Mouse (Mus musculus): ENCODE data around the gene Psma6.

Psma6 gene

GRCm38 (mm10) chr12:55438058-55438457, 54.0 kb downstream of the Psma6 start:
- DNase-seq (ENCODE audit: extremely low spot score, low read depth, low spot score): no peak

GRCm38 (mm10) chr12:55438611-55439137, 54.7 kb downstream of the Psma6 start:
- no peak for DNase-seq (ENCODE audit: extremely low spot score, low read depth, low spot score)

- no peak for DNase-seq (ENCODE audit: extremely low spot score, low read depth, low spot score)
Observed at GRCm38 (mm10) chr12:55440416-55440815, 56.4 kb downstream of the Psma6 start.

GRCm38 (mm10) chr12:55442245-55442644, 58.2 kb downstream of the Psma6 start:
- DNase-seq (ENCODE audit: extremely low spot score, low read depth, low spot score): no peak

- DNase-seq (ENCODE audit: extremely low spot score, low read depth, low spot score): no peak
Observed at GRCm38 (mm10) chr12:55442861-55443850, 59.1 kb downstream of the Psma6 start.

GRCm38 (mm10) chr12:55444031-55444451, 60.0 kb downstream of the Psma6 start:
- no peak for DNase-seq (ENCODE audit: extremely low spot score, low read depth, low spot score)

GRCm38 (mm10) chr12:55445583-55445982, 61.6 kb downstream of the Psma6 start:
- DNase-seq (ENCODE audit: extremely low spot score, low read depth, low spot score): no peak

- DNase-seq (ENCODE audit: extremely low spot score, low read depth, low spot score): no peak
Observed at GRCm38 (mm10) chr12:55446366-55446745, 62.3 kb downstream of the Psma6 start.

- DNase-seq (ENCODE audit: extremely low spot score, low read depth, low spot score): no peak
Observed at GRCm38 (mm10) chr12:55446746-55447395, 62.8 kb downstream of the Psma6 start.

- no peak for DNase-seq (ENCODE audit: extremely low spot score, low read depth, low spot score)
Observed at GRCm38 (mm10) chr12:55447396-55447760, 63.4 kb downstream of the Psma6 start.

GRCm38 (mm10) chr12:55448457-55448856, 64.4 kb downstream of the Psma6 start:
- no peak for DNase-seq (ENCODE audit: extremely low spot score, low read depth, low spot score)

- DNase-seq (ENCODE audit: extremely low spot score, low read depth, low spot score): no peak
Observed at GRCm38 (mm10) chr12:55449048-55449447, 65.0 kb downstream of the Psma6 start.

GRCm38 (mm10) chr12:55450421-55450820, 66.4 kb downstream of the Psma6 start:
- no peak for DNase-seq (ENCODE audit: extremely low spot score, low read depth, low spot score)

GRCm38 (mm10) chr12:55452839-55453238, 68.8 kb downstream of the Psma6 start:
- no peak for DNase-seq (ENCODE audit: extremely low spot score, low read depth, low spot score)

- DNase-seq (ENCODE audit: extremely low spot score, low read depth, low spot score): no peak
Observed at GRCm38 (mm10) chr12:55453924-55454323, 69.9 kb downstream of the Psma6 start.

GRCm38 (mm10) chr12:55455206-55455605, 71.2 kb downstream of the Psma6 start:
- DNase-seq (ENCODE audit: extremely low spot score, low read depth, low spot score): no peak

- no peak for DNase-seq (ENCODE audit: extremely low spot score, low read depth, low spot score)
Observed at GRCm38 (mm10) chr12:55456136-55456535, 72.1 kb downstream of the Psma6 start.

GRCm38 (mm10) chr12:55456893-55457292, 72.9 kb downstream of the Psma6 start:
- DNase-seq (ENCODE audit: extremely low spot score, low read depth, low spot score): no peak

- DNase-seq (ENCODE audit: extremely low spot score, low read depth, low spot score): no peak
Observed at GRCm38 (mm10) chr12:55459739-55460138, 75.7 kb downstream of the Psma6 start.

GRCm38 (mm10) chr12:55460900-55461299, 76.9 kb downstream of the Psma6 start:
- no peak for DNase-seq (ENCODE audit: extremely low spot score, low read depth, low spot score)

- no peak for DNase-seq (ENCODE audit: extremely low spot score, low read depth, low spot score)
Observed at GRCm38 (mm10) chr12:55461767-55462166, 77.7 kb downstream of the Psma6 start.

GRCm38 (mm10) chr12:55462456-55462855, 78.4 kb downstream of the Psma6 start:
- DNase-seq (ENCODE audit: extremely low spot score, low read depth, low spot score): no peak

Data from hindlimb bud, embryonic 11.5 days (tissue).